Mouse (Mus musculus) liver, embryonic 14.5 days (tissue): ENCODE measurements at regions not wholly inside any gene's neighbourhood (a gene's known extent, or its start where the extent isn't known, plus 50 kb on each side); places are given as distances from the start of the nearest gene placed in this dataset.

Experiments used
- ATAC-seq: fragments of 200-750 bp; cut with Nextera tagmentation; 2 replicates; pipeline ENCODE4 v1.8.0; 2017; ENCODE audit warnings: moderate number of reproducible peaks, mild to moderate bottlenecking, moderate library complexity; ENCODE audit not compliant: insufficient read depth
- DNase-seq, 3 experiments: peaks; one replicate each; pipeline ENCODE4 v3.0.0-alpha.2; 2012 to 2013; ENCODE audit warnings: low read depth in 3 of 3, low spot score in 3 of 3
- H3K27ac ChIP-seq: fragments of 300-500 bp; sonication (generic); 2 replicates; pipeline ENCODE4 v1.5.1; 2014; ENCODE audit warnings: moderate library complexity, mild to moderate bottlenecking, control low read depth, inconsistent platforms
- H3K27me3 ChIP-seq: fragments of 300-500 bp; sonication (generic); 2 replicates; pipeline ENCODE4 v1.6.1; 2014; ENCODE audit warnings: mild to moderate bottlenecking, low read length, moderate library complexity; ENCODE audit not compliant: control insufficient read depth, insufficient read depth
- H3K36me3 ChIP-seq: fragments of 300-500 bp; sonication (generic); replicated peaks from 2 replicates; pipeline ENCODE4 v1.6.1; 2014; ENCODE audit warnings: low read depth; ENCODE audit not compliant: control insufficient read depth, insufficient read depth
- H3K4me1 ChIP-seq, 2 experiments: fragments of 200-500 bp in 1 of 2; fragments of 300-500 bp in 1 of 2; sonication (generic) in 1 of 2; replicated peaks; 2 replicates each; pipeline ENCODE4 v1.6.1; 2012 to 2014; ENCODE audit warnings: antibody characterized with exemption in 1 of 2, inconsistent platforms in 1 of 2, low read length in 1 of 2; ENCODE audit not compliant: control insufficient read depth in 2 of 2, insufficient read depth in 2 of 2
- H3K4me2 ChIP-seq: fragments of 300-500 bp; sonication (generic); 2 replicates; pipeline ENCODE4 v1.6.1; 2014; ENCODE audit warnings: low read depth, mild to moderate bottlenecking, control low read depth, moderate library complexity
- H3K4me3 ChIP-seq, 2 experiments: fragments of 200-500 bp in 1 of 2; fragments of 300-500 bp in 1 of 2; sonication (generic) in 1 of 2; 2 replicates each; pipeline ENCODE4 v1.5.1; 2012 to 2014; ENCODE audit warnings: low read depth in 2 of 2, low read length in 2 of 2, mild to moderate bottlenecking in 2 of 2, control low read depth in 1 of 2, inconsistent platforms in 1 of 2, moderate library complexity in 1 of 2; ENCODE audit not compliant: insufficient read depth in 1 of 2
- H3K9ac ChIP-seq: fragments of 300-500 bp; sonication (generic); replicated peaks from 2 replicates; pipeline ENCODE4 v1.6.1; 2014; ENCODE audit warnings: mild to moderate bottlenecking, control low read depth, moderate library complexity
- H3K9me3 ChIP-seq: fragments of 300-500 bp; sonication (generic); 2 replicates; pipeline ENCODE4 v1.6.1; 2016; ENCODE audit warnings: low read length, mixed read lengths; ENCODE audit not compliant: control insufficient read depth
- CTCF ChIP-seq: IDR thresholded peaks from 2 replicates; pipeline ENCODE4 v1.5.1; 2016; ENCODE audit warnings: antibody characterized with exemption, low read depth, control low read depth
- EP300 ChIP-seq: IDR thresholded peaks from 2 replicates; pipeline ENCODE4 v1.6.1; 2016; ENCODE audit warnings: antibody characterized with exemption, low read depth
- WGBS: fragments of 180-500 bp; shearing (Covaris S2); extraction: QIAGEN DNeasy Blood & Tissue Kit; methylation state at CpG from one replicate; pipeline ENCODE4 v1.1.7; 2014; ENCODE audit not compliant: insufficient replicate concordance; 5-methylcytosine and 5-hydroxymethylcytosine counted together

DNA sequence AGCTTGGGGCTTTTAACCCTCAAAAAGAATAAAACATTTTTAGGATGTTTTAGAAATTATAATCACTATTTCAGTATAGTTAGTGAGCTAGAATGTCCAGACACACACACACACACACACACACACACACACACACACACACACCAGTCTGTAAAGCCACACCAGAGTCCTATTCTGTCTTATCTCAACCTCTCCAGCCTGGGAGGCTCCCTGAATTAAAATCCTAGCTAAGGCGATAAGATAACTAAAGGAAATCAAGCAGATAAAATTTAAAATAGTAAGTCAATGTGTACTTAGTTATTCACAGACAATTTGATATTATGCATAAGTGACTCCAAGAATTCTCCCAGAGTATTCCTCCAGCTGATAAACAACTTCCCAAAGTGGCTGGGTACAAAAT lies 421.2 kb upstream of the Vstm2a start:
- H3K4me3 ChIP-seq = no peak overlapping the region
- no peak overlapping the region for H3K9ac ChIP-seq
- H3K27me3 ChIP-seq = no peaks in the 10 kb centered on the region
- 60% methylated on average over 1 of the region's 1 CpGs for WGBS
- H3K36me3 ChIP-seq = no peaks in the 10 kb centered on the region
- ATAC-seq (no peak), DNase-seq (no peak)
- peaks cover 0 to 5% of the 10 kb centered on the region in 2 experiments; a peak in 3 of 4 replicates for H3K4me1 ChIP-seq
- peak overlapping the region; percentile 11; the same call in 1 of the 2 replicates for H3K4me2 ChIP-seq
- TF ChIP-seq EP300 (0 out of 2 replicates have a peak, but pooled peaks have one; percentile 41), CTCF (no peak)
- no peaks in the 10 kb centered on the region for H3K9me3 ChIP-seq
- H3K27ac ChIP-seq = no peak overlapping the region

DNA sequence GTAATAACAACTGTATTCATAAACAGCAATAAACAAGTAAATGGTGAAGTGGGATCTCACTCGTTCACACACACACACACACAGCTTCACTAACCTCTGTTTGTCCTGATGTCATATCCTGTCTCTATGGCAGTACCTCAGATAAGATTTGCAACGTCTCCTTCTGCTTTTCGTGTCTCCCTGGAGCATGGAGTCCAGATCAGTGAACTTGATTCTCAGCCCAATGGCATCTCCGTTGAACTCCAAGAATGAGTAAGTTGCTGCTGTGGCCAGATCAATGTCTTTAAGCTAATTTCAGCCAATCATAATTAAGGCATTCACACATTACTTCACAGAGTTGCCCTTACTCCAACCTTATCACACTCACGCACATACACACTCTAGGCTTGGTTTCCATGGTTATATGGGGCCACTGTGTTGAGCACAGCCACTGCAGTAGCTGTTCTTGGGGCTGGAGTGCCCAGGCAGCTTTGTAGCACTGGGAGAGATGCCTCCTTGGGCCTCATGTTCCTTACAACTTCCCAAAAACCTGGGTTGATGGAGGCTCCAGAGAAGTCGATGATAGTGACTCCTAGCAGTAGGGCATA lies 418.8 kb upstream of the Vstm2a start:
- no peak for TF ChIP-seq CTCF
- TF ChIP-seq EP300 = 0 out of 2 replicates have a peak, but pooled peaks have one; percentile 36
- Histone ChIP-seq H3K4me2 (peak overlapping the region; percentile 48), H3K27ac (peak overlapping the region; percentile 58)

DNA sequence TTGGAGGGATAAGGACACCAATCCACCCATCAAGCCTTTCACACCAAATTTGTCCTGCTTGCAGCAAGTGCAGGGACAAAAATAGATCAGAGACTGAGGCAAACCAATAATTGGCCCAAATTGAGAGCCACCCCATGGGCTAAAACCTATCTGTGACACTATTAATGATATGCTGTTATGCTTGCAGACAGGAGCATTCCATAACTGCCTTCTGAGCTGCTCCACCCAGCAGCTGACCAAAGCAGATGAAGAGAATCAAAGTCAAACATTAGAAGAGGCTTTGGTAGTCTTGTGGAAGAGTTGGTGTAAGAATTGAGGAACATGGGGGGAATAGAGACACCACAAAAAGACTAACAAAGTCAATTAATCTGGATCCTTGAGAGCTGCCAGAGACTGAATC lies 418.3 kb upstream of the Vstm2a start:
- ATAC-seq = peak; percentile 60
- no peak for TF ChIP-seq EP300
- TF ChIP-seq CTCF = no peak
- peak overlapping the region; percentile 48 for H3K4me2 ChIP-seq

More for the DNA sequence above, 418.8 kb upstream of the Vstm2a start:
- H3K9ac ChIP-seq = no peak overlapping the region; the same call in 1 of the 2 replicates
- peak overlapping the region; percentile 26 to 40 for H3K4me3 ChIP-seq
- peaks cover 0 to 5% of the 10 kb centered on the region in 2 experiments; a peak in 3 of 4 replicates for H3K4me1 ChIP-seq
- no peaks in the 10 kb centered on the region for H3K27me3 ChIP-seq
- 40% methylated on average over 6 of the region's 6 CpGs for WGBS
- H3K36me3 ChIP-seq = no peaks in the 10 kb centered on the region
- DNase-seq = peak; percentile 29 to 49 (median 34)
- no peaks in the 10 kb centered on the region for H3K9me3 ChIP-seq
- ATAC-seq = peak; percentile 99

DNA sequence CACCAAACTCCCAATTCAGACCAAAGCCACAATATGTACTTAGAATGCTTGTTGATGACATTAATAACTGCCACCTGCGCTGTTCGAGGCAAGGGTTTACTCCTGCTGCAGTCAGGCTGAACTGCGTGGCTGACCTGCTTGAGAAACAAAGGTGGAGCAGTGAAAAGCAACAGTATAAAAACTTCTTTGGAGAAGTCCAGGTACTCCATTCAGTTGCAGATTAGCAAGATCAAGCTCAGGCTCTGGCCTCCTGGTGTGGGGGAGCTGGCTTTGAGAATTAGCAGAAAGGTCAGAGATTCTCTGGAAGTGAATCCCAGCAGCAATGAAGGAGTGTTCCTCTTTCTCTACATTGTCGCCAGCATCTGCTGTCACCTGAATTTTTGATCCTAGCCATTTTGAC lies 378.4 kb upstream of the Vstm2a start:
- ATAC-seq = no peak
- WGBS = 45% methylated on average over 4 of the region's 4 CpGs
- Histone ChIP-seq H3K27ac (no peak overlapping the region), H3K4me1 (no peaks in the 10 kb centered on the region), H3K9me3 (no peaks in the 10 kb centered on the region), H3K36me3 (no peaks in the 10 kb centered on the region), H3K27me3 (no peaks in the 10 kb centered on the region), H3K4me3 (no peak overlapping the region), H3K9ac (no peak overlapping the region), H3K4me2 (no peak overlapping the region)
- no peak for DNase-seq
- no peak for TF ChIP-seq CTCF
- TF ChIP-seq EP300 = no peak

More for the DNA sequence above, 418.3 kb upstream of the Vstm2a start:
- H3K36me3 ChIP-seq = no peaks in the 10 kb centered on the region
- peak overlapping the region; percentile 46; the same call in 1 of the 2 replicates for H3K27ac ChIP-seq
- peaks cover 0 to 5% of the 10 kb centered on the region in 2 experiments; a peak in 3 of 4 replicates for H3K4me1 ChIP-seq
- DNase-seq = no peak
- H3K27me3 ChIP-seq = no peaks in the 10 kb centered on the region
- H3K9me3 ChIP-seq = no peaks in the 10 kb centered on the region
- H3K9ac ChIP-seq = no peak overlapping the region
- H3K4me3 ChIP-seq = 0 out of 4 replicates have a peak overlapping the region, but pooled peaks of 1 of the 2 experiments have one; percentile 17
